7 mouse cellular contexts compared by ENCODE assay signal in the genomic region with DNA sequence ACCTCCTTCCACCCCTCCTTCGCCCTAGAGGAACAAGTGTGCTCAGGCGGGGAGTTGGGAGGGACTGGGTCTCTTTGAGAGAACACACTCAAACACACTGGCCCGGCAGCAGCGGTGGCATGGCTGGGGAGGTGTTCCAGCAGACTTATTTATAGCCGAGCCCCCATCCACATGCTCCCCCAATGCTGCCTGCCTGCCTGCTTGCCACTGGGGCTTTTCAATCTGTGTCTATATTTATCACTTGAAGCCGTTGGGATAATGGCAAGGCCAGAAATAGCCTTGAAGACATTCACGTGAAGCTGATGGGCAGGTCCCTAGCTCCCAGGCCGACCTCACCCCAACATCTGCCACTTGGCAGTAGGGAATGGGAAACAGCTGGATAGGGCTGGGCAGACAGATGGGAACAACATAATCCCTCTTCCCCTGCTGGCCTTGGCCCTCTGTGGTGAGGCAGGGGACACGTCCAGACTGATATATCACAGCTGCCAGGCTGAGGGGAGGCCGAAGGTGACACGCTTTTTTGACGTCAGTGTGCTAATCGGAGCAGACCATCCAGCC. TPM values are rescaled to one million over a fixed set of nuclear protein-coding genes. Genes with fewer than 3 reads are reported as not detected.
DNase-seq lines count a peak whose midpoint lies in the region; ATAC-seq and TF ChIP-seq lines count a peak whose summit lies in the region.

No protein-coding gene starts in this region.

- H3K27ac ChIP-seq in midbrain, embryonic 12.5 days (replicated peaks): no peak overlapping the region
- no peak overlapping the region for H3K27ac ChIP-seq in midbrain, embryonic 14.5 days (replicated peaks; ENCODE audit: low read depth, low read length)
- peak overlapping the region; percentile 96 for H3K27ac ChIP-seq in heart, embryonic 11.5 days (ENCODE audit: low read depth, low read length)
- peak overlapping the region; percentile 47; the same call in 1 of the 2 replicates for H3K27ac ChIP-seq in limb, embryonic 10.5 days
- H3K27ac ChIP-seq in olfactory bulb, adult 2 months (ENCODE audit: insufficient read depth, low read depth, low read length): peak overlapping the region; percentile 72

- no peak overlapping the region for H3K9ac ChIP-seq in midbrain, embryonic 12.5 days (replicated peaks)
- H3K9ac ChIP-seq in midbrain, embryonic 14.5 days (replicated peaks; ENCODE audit: low read length): no peak overlapping the region
- peak overlapping the region; percentile 40; the same call in 1 of the 2 replicates for H3K9ac ChIP-seq in heart, embryonic 11.5 days (ENCODE audit: low read depth, low read length)

- no peaks in the 10 kb centered on the region; the same call in 1 of the 2 replicates for H3K27me3 ChIP-seq in midbrain, embryonic 12.5 days
- H3K27me3 ChIP-seq in midbrain, embryonic 14.5 days (ENCODE audit: control insufficient read depth, insufficient read depth, low read length): no peaks in the 10 kb centered on the region
- H3K27me3 ChIP-seq in heart, embryonic 11.5 days (ENCODE audit: control insufficient read depth, insufficient read depth, low read length): no peaks in the 10 kb centered on the region
- no peaks in the 10 kb centered on the region for H3K27me3 ChIP-seq in limb, embryonic 10.5 days (ENCODE audit: low read depth, poor library complexity, severe bottlenecking)

- ATAC-seq in midbrain, embryonic 12.5 days (ENCODE audit: low FRiP score, low read depth): peak; percentile 58
- ATAC-seq in midbrain, embryonic 14.5 days (ENCODE audit: low FRiP score, low TSS enrichment): no peak
- ATAC-seq in heart, embryonic 11.5 days (replicated peaks; ENCODE audit: insufficient number of reproducible peaks, low FRiP score, low TSS enrichment): peak; percentile 24; the same call in 1 of the 2 replicates

- TF ChIP-seq CTCF in olfactory bulb, adult 2 months (IDR thresholded peaks at IDR 0.05; ENCODE audit: insufficient read depth, low read depth, low read length): no peak

- no peak overlapping the region for H3K4me2 ChIP-seq in midbrain, embryonic 12.5 days (replicated peaks)
- H3K4me2 ChIP-seq in midbrain, embryonic 14.5 days (ENCODE audit: low read length): no peak overlapping the region
- peak overlapping the region; percentile 33 for H3K4me2 ChIP-seq in heart, embryonic 11.5 days

- H3K4me3 ChIP-seq in midbrain, embryonic 12.5 days: no peak overlapping the region
- no peak overlapping the region for H3K4me3 ChIP-seq in midbrain, embryonic 14.5 days (replicated peaks; ENCODE audit: low read depth, low read length)
- H3K4me3 ChIP-seq in heart, embryonic 11.5 days (ENCODE audit: low read depth, low read length): no peak overlapping the region
- H3K4me3 ChIP-seq in limb, embryonic 10.5 days: no peak overlapping the region
- no peak overlapping the region for H3K4me3 ChIP-seq in olfactory bulb, adult 2 months (ENCODE audit: insufficient read depth, low read depth, low read length)

- no peak for DNase-seq in midbrain, embryonic 14.5 days
- DNase-seq in limb, embryonic 10.5 days (ENCODE audit: low spot score): peak; percentile 54
- DNase-seq in layer of hippocampus, postnatal 25 days (ENCODE audit: extremely low spot score in 1 of 2, low spot score in 1 of 2): no peak
- DNase-seq in T-cell, adult 2 months (ENCODE audit: low spot score): no peak

- 54% methylated on average over 13 of the region's 13 CpGs for WGBS in midbrain, embryonic 12.5 days
- 48% methylated on average over 13 of the region's 13 CpGs for WGBS in midbrain, embryonic 14.5 days
- 22% methylated on average over 13 of the region's 13 CpGs for WGBS in heart, embryonic 11.5 days (ENCODE audit: insufficient replicate concordance)
- 25% methylated on average over 13 of the region's 13 CpGs for WGBS in limb, embryonic 10.5 days
- WGBS in olfactory bulb, adult 2 months: 39% methylated on average over 13 of the region's 13 CpGs

- peaks cover 25% of the 10 kb centered on the region for H3K4me1 ChIP-seq in midbrain, embryonic 12.5 days
- peaks cover 13% of the 10 kb centered on the region for H3K4me1 ChIP-seq in midbrain, embryonic 14.5 days (ENCODE audit: control insufficient read depth, insufficient read depth, low read length)
- H3K4me1 ChIP-seq in heart, embryonic 11.5 days (ENCODE audit: control insufficient read depth, insufficient read depth, low read length): peaks cover 88% of the 10 kb centered on the region
- peaks cover 66% of the 10 kb centered on the region for H3K4me1 ChIP-seq in limb, embryonic 10.5 days
- H3K4me1 ChIP-seq in olfactory bulb, adult 2 months (ENCODE audit: control insufficient read depth, insufficient read depth, low read length): peaks cover 69% of the 10 kb centered on the region

- H3K36me3 ChIP-seq in midbrain, embryonic 12.5 days: no peaks in the 10 kb centered on the region
- H3K36me3 ChIP-seq in midbrain, embryonic 14.5 days (ENCODE audit: control insufficient read depth, insufficient read depth, low read length): no peaks in the 10 kb centered on the region
- no peaks in the 10 kb centered on the region for H3K36me3 ChIP-seq in heart, embryonic 11.5 days (ENCODE audit: control insufficient read depth, insufficient read depth, low read length)
- no peaks in the 10 kb centered on the region for H3K36me3 ChIP-seq in limb, embryonic 10.5 days

- H3K9me3 ChIP-seq in midbrain, embryonic 12.5 days: no peaks in the 10 kb centered on the region
- no peaks in the 10 kb centered on the region for H3K9me3 ChIP-seq in midbrain, embryonic 14.5 days (ENCODE audit: control insufficient read depth, low read length)
- no peaks in the 10 kb centered on the region for H3K9me3 ChIP-seq in heart, embryonic 11.5 days (replicated peaks; ENCODE audit: control insufficient read depth, low read length)
- H3K9me3 ChIP-seq in limb, embryonic 10.5 days (replicated peaks): no peaks in the 10 kb centered on the region

- no peak for TF ChIP-seq POLR2A in olfactory bulb, adult 2 months (IDR thresholded peaks at IDR 0.05; ENCODE audit: insufficient read depth, low read depth, low read length)

RNA-seq across cellular contexts. Expression of a gene that starts 43.0 kb away (rescaled TPM):
- 6.0 and 7.2 TPM in 2 replicates for polyA plus RNA-seq in midbrain, embryonic 12.5 days (2016; fragmentation: Nextera tagmentation; extraction: Ambion mirVana)
- polyA plus RNA-seq in midbrain, embryonic 14.5 days (2014; fragmentation: Nextera tagmentation; extraction: Ambion mirVana): 10.7 and 11.6 TPM in 2 replicates
- polyA plus RNA-seq in heart, embryonic 11.5 days (2014; fragmentation: Nextera tagmentation; extraction: Ambion mirVana): 7.0 and 7.8 TPM in 2 replicates
- 2.0 and 2.4 TPM in 2 replicates for polyA plus RNA-seq in limb, embryonic 10.5 days (2016; fragmentation: Nextera tagmentation; extraction: Ambion mirVana)
- 145 TPM in 1 of 2 replicates, not detected in the other for polyA plus RNA-seq in olfactory bulb, adult 2 months (2012; ENCODE audit: insufficient read depth, insufficient read length, low replicate concordance, missing spikeins)
- total RNA-seq in layer of hippocampus, postnatal 25 days (2021): 100 to 1,000 TPM; 255 to 312 TPM

Comparison
In these comparisons a context has a peak if more than half of its experiments do, and no peak if none do; other contexts are left out.
1. H3K27ac ChIP-seq: peak in heart, embryonic 11.5 days (single experiment), limb, embryonic 10.5 days (single experiment) and olfactory bulb, adult 2 months (single experiment); none in midbrain, embryonic 12.5 days (single experiment) and midbrain, embryonic 14.5 days (single experiment).